Mouse (Mus musculus): ENCODE measurements around the gene Lyg2.
A peak's percentile ranks its signal among the peaks of the same experiment; 100 is the strongest.

Lyg2 gene

GRCm38 (mm10) chr1:37916393-37916792, at the start of gene Lyg2:
TSS of gene Lyg2 (minus strand) at chr1:37916493.
- no peak for DNase-seq (ENCODE audit: low read depth)

GRCm38 (mm10) chr1:37965571-37965970, 49.3 kb upstream of the Lyg2 start:
- no peak for DNase-seq (ENCODE audit: low read depth)

- DNase-seq (ENCODE audit: low read depth) = no peak
Measured at GRCm38 (mm10) chr1:37959486-37959885, 43.2 kb upstream of the Lyg2 start.

GRCm38 (mm10) chr1:37958516-37958915, 42.2 kb upstream of the Lyg2 start:
- DNase-seq (ENCODE audit: low read depth) = no peak

GRCm38 (mm10) chr1:37957659-37958058, 41.4 kb upstream of the Lyg2 start, which contains the start of gene Lyg1:
TSS of gene Lyg1 (minus strand) at chr1:37957759.
- no peak for DNase-seq (ENCODE audit: low read depth)

- no peak for DNase-seq (ENCODE audit: low read depth)
Measured at GRCm38 (mm10) chr1:37956690-37957431, 40.6 kb upstream of the Lyg2 start.

GRCm38 (mm10) chr1:37955251-37955650, 39.0 kb upstream of the Lyg2 start:
- DNase-seq (ENCODE audit: low read depth) = no peak

- no peak for DNase-seq (ENCODE audit: low read depth)
Measured at GRCm38 (mm10) chr1:37954786-37955185, 38.5 kb upstream of the Lyg2 start.

- DNase-seq (ENCODE audit: low read depth) = no peak
Measured at GRCm38 (mm10) chr1:37948906-37949305, 32.6 kb upstream of the Lyg2 start.

- DNase-seq (ENCODE audit: low read depth) = peak; percentile 36
Measured at GRCm38 (mm10) chr1:37931806-37932205, 15.5 kb upstream of the Lyg2 start.

- no peak for DNase-seq (ENCODE audit: low read depth)
Measured at GRCm38 (mm10) chr1:37925971-37926370, 9.7 kb upstream of the Lyg2 start.

- no peak for DNase-seq (ENCODE audit: low read depth)
Measured at GRCm38 (mm10) chr1:37922536-37922935, 6.2 kb upstream of the Lyg2 start.

- DNase-seq (ENCODE audit: low read depth) = no peak
Measured at GRCm38 (mm10) chr1:37918096-37918495, 1.8 kb upstream of the Lyg2 start.

GRCm38 (mm10) chr1:37917666-37918065, 1.4 kb upstream of the Lyg2 start:
- no peak for DNase-seq (ENCODE audit: low read depth)

GRCm38 (mm10) chr1:37912751-37913150, 3.5 kb downstream of the Lyg2 start:
- no peak for DNase-seq (ENCODE audit: low read depth)

GRCm38 (mm10) chr1:37903178-37903577, 13.1 kb downstream of the Lyg2 start:
- DNase-seq (ENCODE audit: low read depth) = peak; percentile 24

- no peak for DNase-seq (ENCODE audit: low read depth)
Measured at GRCm38 (mm10) chr1:37900288-37900687, 16.0 kb downstream of the Lyg2 start.

GRCm38 (mm10) chr1:37899816-37900215, 16.5 kb downstream of the Lyg2 start:
- DNase-seq (ENCODE audit: low read depth) = no peak

GRCm38 (mm10) chr1:37894606-37895005, 21.7 kb downstream of the Lyg2 start:
- DNase-seq (ENCODE audit: low read depth) = no peak

GRCm38 (mm10) chr1:37891400-37891799, 24.9 kb downstream of the Lyg2 start:
- peak; percentile 52 for DNase-seq (ENCODE audit: low read depth)

GRCm38 (mm10) chr1:37890025-37890652, 26.2 kb downstream of the Lyg2 start, which contains the start of the genes Mitd1 and Mrpl30:
TSS of gene Mitd1 (minus strand) at chr1:37890411.
TSS of gene Mrpl30 (plus strand) at chr1:37890477.
- peak; percentile 98 for DNase-seq (ENCODE audit: low read depth)

- DNase-seq (ENCODE audit: low read depth) = no peak
Measured at GRCm38 (mm10) chr1:37889206-37889605, 27.1 kb downstream of the Lyg2 start.

GRCm38 (mm10) chr1:37884451-37884850, 31.8 kb downstream of the Lyg2 start:
- DNase-seq (ENCODE audit: low read depth) = peak; percentile 78
